Mouse (Mus musculus) kidney, embryonic 14.5 days (tissue): ENCODE measurements around the gene Gin1. TPM values are rescaled to one million over a fixed set of nuclear protein-coding genes. Genes with fewer than 3 reads are reported as not detected.

Experiments
- ATAC-seq: fragments of 200-750 bp; cut with Nextera tagmentation; 2 replicates; pipeline ENCODE4 v1.8.0; 2017; ENCODE audit warnings: moderate number of reproducible peaks, mild to moderate bottlenecking, moderate TSS enrichment, moderate library complexity; ENCODE audit not compliant: low FRiP score, low TSS enrichment
- H3K27ac ChIP-seq: fragments of 300-500 bp; sonication (generic); 2 replicates; pipeline ENCODE4 v1.5.1; 2014; ENCODE audit warnings: low read depth, mild to moderate bottlenecking, low read length, moderate library complexity, mixed read lengths
- H3K27me3 ChIP-seq: fragments of 300-500 bp; sonication (generic); 2 replicates; pipeline ENCODE4 v1.6.1; 2014; ENCODE audit warnings: mild to moderate bottlenecking, low read length; ENCODE audit not compliant: control insufficient read depth, insufficient read depth
- H3K36me3 ChIP-seq: fragments of 300-500 bp; sonication (generic); 2 replicates; pipeline ENCODE4 v1.6.1; 2014; ENCODE audit warnings: low read length, mixed read lengths; ENCODE audit not compliant: control insufficient read depth, insufficient read depth
- H3K4me1 ChIP-seq: fragments of 300-500 bp; sonication (generic); 2 replicates; pipeline ENCODE4 v1.6.1; 2014; ENCODE audit warnings: low read length, mixed read lengths; ENCODE audit not compliant: control insufficient read depth, insufficient read depth
- H3K4me2 ChIP-seq: fragments of 300-500 bp; sonication (generic); replicated peaks from 2 replicates; pipeline ENCODE4 v1.6.1; 2014; ENCODE audit warnings: low read depth, mild to moderate bottlenecking, low read length
- H3K4me3 ChIP-seq: fragments of 300-500 bp; sonication (generic); 2 replicates; pipeline ENCODE4 v1.5.1; 2014; ENCODE audit warnings: mild to moderate bottlenecking, low read length
- H3K9ac ChIP-seq: fragments of 300-500 bp; sonication (generic); 2 replicates; pipeline ENCODE4 v1.6.1; 2014; ENCODE audit warnings: low read depth, mild to moderate bottlenecking, low read length, moderate library complexity
- H3K9me3 ChIP-seq: fragments of 300-500 bp; sonication (generic); 2 replicates; pipeline ENCODE4 v1.6.1; 2016; ENCODE audit warnings: low read length; ENCODE audit not compliant: control insufficient read depth
- WGBS: fragments of 180-500 bp; shearing (Covaris S2); extraction: QIAGEN DNeasy Blood & Tissue Kit; methylation state at CpG from one replicate; pipeline ENCODE4 v1.1.7; 2014; 5-methylcytosine and 5-hydroxymethylcytosine counted together
- polyA plus RNA-seq: library from polyadenylated mRNA; unstranded; fragments of >200 nt; fragmentation: Nextera tagmentation; extraction: Ambion mirVana; gene quantifications from 2 replicates; pipeline ENCODE4 v1.2.1, GENCODE M21; 2014

Gin1 gene
- polyA plus RNA-seq, 1 experiment from 2014 or later, result 20.3 TPM

DNA sequence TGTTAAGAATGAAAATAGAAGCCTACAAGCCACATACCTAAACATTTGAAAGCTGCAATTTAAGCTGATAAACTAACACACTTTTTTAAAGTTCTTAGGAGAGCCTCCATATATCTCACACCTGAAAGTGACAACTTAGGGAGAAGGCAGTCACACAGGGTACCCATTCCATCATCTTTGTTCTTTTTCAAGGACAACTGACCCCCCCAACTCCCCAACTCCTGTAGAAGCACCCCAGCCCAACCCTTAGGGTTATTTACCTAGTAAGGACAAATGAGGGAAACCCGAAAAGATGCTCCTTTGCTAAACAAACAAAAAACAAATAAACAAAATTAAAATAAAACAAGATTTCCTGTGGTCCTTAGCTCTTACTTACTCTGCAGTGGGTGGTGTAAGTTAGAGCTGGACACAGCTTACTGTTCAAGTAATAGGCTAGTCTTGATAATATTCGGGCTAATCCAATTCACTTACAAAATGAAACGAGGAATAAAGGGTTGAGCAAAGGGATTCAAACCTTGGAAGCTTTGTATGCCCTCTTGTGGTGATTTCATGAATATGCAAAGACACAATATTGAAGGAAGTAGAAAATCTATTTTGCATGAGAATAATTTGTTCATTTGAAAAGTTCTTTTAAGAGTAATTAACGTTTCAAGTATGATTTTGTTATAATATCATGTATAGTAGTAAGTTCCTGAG lies 32.4 kb downstream of the Gin1 start:
- ATAC-seq, result no peak

DNA sequence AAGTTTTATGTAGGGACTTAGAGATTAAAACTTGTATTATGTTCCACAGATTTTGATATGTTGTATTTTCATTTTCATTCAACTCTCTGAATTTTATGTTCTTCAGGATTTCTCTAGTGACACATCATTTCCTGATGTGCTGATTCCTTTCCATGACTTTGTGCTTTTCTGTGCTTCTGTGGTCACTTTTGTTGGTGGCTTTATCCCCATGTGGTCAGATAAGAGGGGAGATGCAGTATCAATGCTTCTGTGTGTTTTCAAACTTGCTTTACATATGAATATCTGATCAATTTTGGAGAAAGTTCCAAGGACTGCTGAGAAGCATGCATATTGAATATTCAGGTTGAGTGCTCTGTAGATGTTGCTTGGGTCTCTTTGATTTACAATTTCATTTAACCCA lies 34.5 kb downstream of the Gin1 start:
- ATAC-seq, result no peak
- H3K27me3 ChIP-seq, result no peaks in the 10 kb centered on the region
- no peaks in the 10 kb centered on the region for H3K36me3 ChIP-seq
- H3K4me3 ChIP-seq, result no peak overlapping the region
- H3K9ac ChIP-seq, result no peak overlapping the region
- H3K27ac ChIP-seq, result no peak overlapping the region
- no peak overlapping the region for H3K4me2 ChIP-seq
- H3K9me3 ChIP-seq, result no peaks in the 10 kb centered on the region
- no peaks in the 10 kb centered on the region for H3K4me1 ChIP-seq

More for the DNA sequence above, 32.4 kb downstream of the Gin1 start:
- Histone ChIP-seq H3K27me3 (no peaks in the 10 kb centered on the region), H3K4me3 (no peak overlapping the region), H3K4me2 (no peak overlapping the region), H3K27ac (no peak overlapping the region), H3K36me3 (no peaks in the 10 kb centered on the region), H3K9me3 (no peaks in the 10 kb centered on the region), H3K4me1 (no peaks in the 10 kb centered on the region), H3K9ac (no peak overlapping the region)
- 56% methylated on average over 4 of the region's 4 CpGs for WGBS

DNA sequence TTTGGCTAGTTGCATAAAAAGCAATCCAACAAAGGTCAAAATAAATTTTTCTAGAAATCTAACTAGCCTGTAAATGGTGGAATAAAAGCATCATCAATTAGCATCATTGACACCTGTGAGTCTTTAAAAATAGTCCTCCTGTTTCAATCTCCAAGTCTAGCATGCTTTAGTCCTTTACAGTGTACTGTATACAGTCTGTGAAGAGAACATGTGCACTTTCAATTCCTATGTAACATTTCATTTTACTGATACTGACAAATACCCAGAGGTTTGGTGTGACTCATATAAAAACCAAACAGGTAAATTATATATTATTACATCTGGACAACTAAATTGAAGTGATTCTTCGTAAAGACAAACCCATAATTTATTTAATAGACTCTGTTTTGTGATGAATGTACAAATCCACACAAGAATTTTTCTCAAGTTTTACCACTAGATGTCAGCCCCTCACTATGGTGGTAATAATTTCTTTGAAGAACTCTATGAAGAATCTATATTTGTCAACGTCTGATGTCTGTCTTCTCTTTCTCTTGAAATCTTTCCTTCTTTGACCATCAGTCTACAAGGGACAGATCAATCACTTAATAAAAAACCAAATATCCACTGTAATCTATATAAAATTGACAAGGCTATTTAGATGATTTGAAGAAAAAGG lies 39.4 kb downstream of the Gin1 start:
- Histone ChIP-seq H3K36me3 (no peaks in the 10 kb centered on the region), H3K4me3 (no peak overlapping the region), H3K9me3 (no peaks in the 10 kb centered on the region), H3K4me1 (no peaks in the 10 kb centered on the region), H3K27ac (no peak overlapping the region), H3K27me3 (no peaks in the 10 kb centered on the region), H3K4me2 (no peak overlapping the region), H3K9ac (no peak overlapping the region)
- no peak for ATAC-seq
- WGBS, result 58% methylated on average over 2 of the region's 2 CpGs

DNA sequence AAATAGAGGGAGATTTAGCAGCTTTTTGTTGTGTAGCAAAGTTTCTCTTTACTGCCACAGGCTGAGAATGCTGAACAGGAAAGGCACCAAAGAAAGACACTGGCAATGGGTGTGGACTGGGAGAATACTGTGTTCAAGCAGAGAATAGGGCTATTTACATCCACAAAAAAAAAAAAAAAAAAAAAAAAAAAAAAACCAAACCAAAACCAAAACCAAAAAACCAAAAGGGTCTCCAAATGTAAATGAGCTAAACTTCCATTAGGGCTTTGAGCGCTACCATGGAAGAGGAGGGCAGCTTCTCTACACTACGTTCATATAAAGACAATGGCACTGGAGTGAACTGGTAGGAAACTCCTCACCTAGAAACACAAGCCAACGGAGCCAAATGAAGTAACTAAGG lies 51.3 kb downstream of the Gin1 start:
- 87% methylated on average over 3 of the region's 3 CpGs for WGBS
- no peak for ATAC-seq

DNA sequence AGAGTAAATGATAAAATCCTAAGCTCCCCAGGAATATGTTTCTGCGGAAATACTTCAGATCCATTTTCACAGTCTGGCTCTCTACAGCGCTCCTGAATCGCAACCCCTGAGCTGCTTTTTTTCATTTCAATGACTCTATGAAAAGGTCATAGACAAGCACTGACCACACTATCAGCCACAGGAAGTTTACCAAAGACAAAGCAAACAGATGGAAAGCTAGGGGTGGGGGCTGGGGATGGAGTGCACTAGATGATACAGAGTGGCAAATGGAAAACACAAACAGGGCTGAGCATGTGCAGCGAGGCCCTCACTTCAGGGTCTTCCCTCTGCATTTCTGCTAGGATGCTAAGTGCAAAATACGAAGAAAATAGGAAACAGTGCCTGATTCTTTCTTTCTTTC lies 52.2 kb downstream of the Gin1 start:
- H3K36me3 ChIP-seq, result no peaks in the 10 kb centered on the region
- H3K4me2 ChIP-seq, result no peak overlapping the region
- WGBS, result 73% methylated on average over 5 of the region's 5 CpGs
- no peak overlapping the region for H3K27ac ChIP-seq
- no peak overlapping the region for H3K4me3 ChIP-seq
- no peaks in the 10 kb centered on the region for H3K4me1 ChIP-seq
- H3K27me3 ChIP-seq, result no peaks in the 10 kb centered on the region
- H3K9me3 ChIP-seq, result no peaks in the 10 kb centered on the region
- no peak overlapping the region for H3K9ac ChIP-seq
- no peak for ATAC-seq

More for the DNA sequence above, 51.3 kb downstream of the Gin1 start:
- Histone ChIP-seq H3K27ac (no peak overlapping the region), H3K4me1 (no peaks in the 10 kb centered on the region), H3K9me3 (no peaks in the 10 kb centered on the region), H3K27me3 (no peaks in the 10 kb centered on the region), H3K4me2 (no peak overlapping the region), H3K4me3 (no peak overlapping the region), H3K9ac (no peak overlapping the region), H3K36me3 (no peaks in the 10 kb centered on the region)

DNA sequence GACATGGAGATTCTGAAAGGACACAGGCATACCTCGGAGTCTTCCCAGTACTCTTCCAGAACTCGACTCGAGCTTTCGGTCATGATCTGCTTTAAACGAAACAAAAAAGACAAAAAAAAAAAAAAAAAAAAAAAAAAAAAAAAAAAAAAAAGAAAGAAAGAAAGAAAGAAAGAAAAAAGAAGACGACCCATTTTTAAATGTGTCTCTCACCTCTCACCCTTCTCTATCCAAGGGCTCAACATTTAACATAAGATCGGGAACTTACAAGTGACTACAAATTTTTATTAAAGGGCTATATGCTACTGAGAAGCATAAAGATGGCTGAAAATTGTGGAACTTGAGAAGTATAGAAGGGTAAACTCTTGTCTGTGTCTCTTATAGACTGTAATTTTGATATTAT lies 52.9 kb downstream of the Gin1 start:
- Histone ChIP-seq H3K36me3 (no peaks in the 10 kb centered on the region), H3K4me2 (no peak overlapping the region), H3K27me3 (no peaks in the 10 kb centered on the region), H3K4me1 (no peaks in the 10 kb centered on the region), H3K27ac (no peak overlapping the region), H3K9me3 (no peaks in the 10 kb centered on the region), H3K9ac (no peak overlapping the region), H3K4me3 (no peak overlapping the region)
- 94% methylated on average over 7 of the region's 7 CpGs for WGBS
- ATAC-seq, result no peak

DNA sequence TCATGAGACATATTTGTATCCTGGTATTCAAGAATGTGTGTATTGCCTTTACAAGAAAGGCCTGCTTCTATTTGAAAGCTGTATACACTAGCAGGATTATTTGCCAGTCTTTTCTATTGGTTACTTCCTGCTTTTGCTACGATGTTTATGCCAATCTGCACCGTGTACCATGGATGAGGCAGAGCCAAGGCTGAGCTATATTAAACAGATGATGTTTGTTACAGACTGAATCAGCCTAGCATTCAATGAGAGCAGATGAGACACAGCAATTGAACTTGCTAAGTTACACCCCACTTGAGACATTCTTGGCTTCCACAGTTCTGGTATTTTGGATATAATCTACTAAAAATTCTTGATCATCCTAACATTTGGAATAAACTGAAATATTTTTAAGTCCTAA lies 57.6 kb downstream of the Gin1 start:
- WGBS, result 95% methylated on average over 2 of the region's 2 CpGs
- H3K4me2 ChIP-seq, result no peak overlapping the region
- no peak overlapping the region for H3K9ac ChIP-seq
- ATAC-seq, result no peak
- 0 out of 2 replicates have a peak, but pooled peaks cover 2% of the 10 kb centered on the region for H3K9me3 ChIP-seq
- no peak overlapping the region for H3K4me3 ChIP-seq
- H3K27ac ChIP-seq, result no peak overlapping the region
- no peaks in the 10 kb centered on the region for H3K27me3 ChIP-seq
- H3K4me1 ChIP-seq, result no peaks in the 10 kb centered on the region
- H3K36me3 ChIP-seq, result no peaks in the 10 kb centered on the region; the same call in 1 of the 2 replicates

DNA sequence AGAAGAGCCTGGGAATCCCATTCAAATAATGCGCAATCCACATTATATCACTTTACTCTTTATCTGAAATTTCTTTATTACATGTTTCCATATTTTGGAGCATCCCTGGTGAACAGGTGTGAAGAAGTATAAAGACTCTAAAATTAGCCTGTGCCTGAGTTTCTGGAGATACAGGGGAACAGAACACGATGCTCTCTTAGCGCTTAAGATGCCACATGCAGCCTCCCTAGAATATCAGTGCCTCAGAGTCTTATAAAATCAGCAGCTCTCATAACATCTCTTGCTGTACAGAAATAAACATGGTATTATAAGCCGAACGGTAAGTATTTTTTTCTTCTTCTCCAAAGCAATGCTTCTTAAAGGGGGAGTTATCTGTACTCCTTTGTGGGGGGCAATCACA lies 58.1 kb downstream of the Gin1 start:
- H3K4me3 ChIP-seq, result no peak overlapping the region
- H3K36me3 ChIP-seq, result no peaks in the 10 kb centered on the region; the same call in 1 of the 2 replicates
- H3K9ac ChIP-seq, result no peak overlapping the region
- H3K27me3 ChIP-seq, result no peaks in the 10 kb centered on the region
- ATAC-seq, result no peak
- WGBS, result 96% methylated on average over 5 of the region's 5 CpGs
- no peak overlapping the region for H3K27ac ChIP-seq
- H3K4me1 ChIP-seq, result no peaks in the 10 kb centered on the region
- H3K9me3 ChIP-seq, result 0 out of 2 replicates have a peak, but pooled peaks cover 2% of the 10 kb centered on the region
- no peak overlapping the region for H3K4me2 ChIP-seq
